Mouse (Mus musculus): ENCODE data around the gene Mamdc2. TPM values are rescaled to one million over a fixed set of nuclear protein-coding genes. Genes with fewer than 3 reads are reported as not detected.
A peak's percentile ranks its signal among the peaks of the same experiment; 100 is the strongest.
"Not testable (repeated sequence)": the region's sequence is repeated elsewhere in the genome, so short reads cannot be mapped to it uniquely, and the experiment has no call there.

Mamdc2 gene
- 1.1 and 1.5 TPM in 2 replicates for polyA plus RNA-seq (2014; fragmentation: Nextera tagmentation; extraction: Ambion mirVana)

DNA sequence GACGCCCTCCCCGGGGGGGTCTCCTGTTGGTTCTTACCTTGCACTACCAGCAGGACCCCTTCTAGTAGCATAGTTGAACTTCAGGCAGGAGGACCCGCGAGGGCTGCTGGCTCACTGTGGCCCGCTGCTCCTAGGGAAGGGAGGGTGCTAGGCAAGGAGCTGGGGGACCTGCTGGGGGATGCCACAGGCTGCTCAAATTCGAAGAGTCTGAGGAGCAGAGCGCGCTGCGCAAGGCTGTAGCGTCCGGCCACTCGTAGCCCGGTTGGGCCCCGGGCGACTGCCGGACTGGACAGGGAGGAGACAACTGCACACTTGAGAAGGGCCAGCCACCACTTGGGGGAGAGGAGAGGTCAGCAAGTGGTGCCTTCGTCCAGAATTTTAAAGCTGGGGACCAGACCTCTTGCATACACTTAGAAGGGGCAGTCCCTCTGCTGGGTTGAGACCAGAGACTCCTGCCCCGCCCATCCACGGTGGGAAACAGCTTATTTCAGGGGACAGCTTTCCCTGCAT lies at the start of gene Mamdc2:
Gene Mamdc2 (minus strand): TSS at position 455 of the 510 bp plus-strand sequence.
- Histone ChIP-seq H3K27me3 (ENCODE audit: control insufficient read depth, insufficient read depth, low read length) (no peaks in the 10 kb centered on the region), H3K4me1 (replicated peaks; ENCODE audit: control insufficient read depth, insufficient read depth, low read length) (no peaks in the 10 kb centered on the region), H3K27ac (ENCODE audit: low read depth, low read length) (no peak within 1 kb of the TSS), H3K9ac (ENCODE audit: low read depth, low read length) (peak within 1 kb of the TSS; percentile 55), H3K9me3 (ENCODE audit: control insufficient read depth, low read length) (no peaks in the 10 kb centered on the region), H3K36me3 (ENCODE audit: control insufficient read depth, insufficient read depth, low read length) (no peaks in the 10 kb centered on the region), H3K4me2 (replicated peaks; ENCODE audit: low read depth, low read length) (peak within 1 kb of the TSS; percentile 96), H3K4me3 (ENCODE audit: low read depth, low read length) (peak within 1 kb of the TSS; percentile 39)
- ATAC-seq (ENCODE audit: low FRiP score) (peak; percentile 83), DNase-seq (ENCODE audit: low spot score) (peak; percentile 57)
- WGBS = under 1% methylated on average over 19 of the region's 19 CpGs

DNA sequence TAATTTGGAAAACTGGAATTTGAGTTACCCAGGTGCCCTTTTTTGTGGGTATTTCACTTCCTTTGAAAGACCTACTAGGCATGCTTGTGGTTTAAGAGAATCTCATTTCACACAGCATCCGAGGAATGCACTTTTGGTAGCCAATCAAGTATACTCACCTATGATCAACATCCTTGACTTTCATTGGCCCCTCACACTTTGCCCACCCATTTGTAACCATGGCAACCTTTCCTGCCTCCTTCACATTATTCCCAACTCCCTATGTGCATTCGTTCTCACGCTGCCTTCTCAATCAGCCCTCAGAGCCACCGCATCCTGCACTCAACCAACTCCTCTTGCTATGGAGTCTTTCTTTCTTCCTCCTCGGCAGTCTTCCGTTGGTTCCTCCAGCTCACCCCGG lies 49.8 kb upstream of the Mamdc2 start:
- H3K4me3 ChIP-seq (ENCODE audit: low read depth, low read length) = no peak overlapping the region
- H3K36me3 ChIP-seq (ENCODE audit: control insufficient read depth, insufficient read depth, low read length) = no peaks in the 10 kb centered on the region
- no peak for DNase-seq (ENCODE audit: low spot score)
- ATAC-seq (ENCODE audit: low FRiP score) = no peak
- no peak overlapping the region for H3K4me2 ChIP-seq (replicated peaks; ENCODE audit: low read depth, low read length)
- no peaks in the 10 kb centered on the region for H3K27me3 ChIP-seq (ENCODE audit: control insufficient read depth, insufficient read depth, low read length)
- H3K4me1 ChIP-seq (replicated peaks; ENCODE audit: control insufficient read depth, insufficient read depth, low read length) = no peaks in the 10 kb centered on the region
- 83% methylated on average over 7 of the region's 7 CpGs for WGBS
- no peak overlapping the region for H3K9ac ChIP-seq (ENCODE audit: low read depth, low read length)
- H3K27ac ChIP-seq (ENCODE audit: low read depth, low read length) = no peak overlapping the region
- H3K9me3 ChIP-seq (ENCODE audit: control insufficient read depth, low read length) = no peaks in the 10 kb centered on the region

DNA sequence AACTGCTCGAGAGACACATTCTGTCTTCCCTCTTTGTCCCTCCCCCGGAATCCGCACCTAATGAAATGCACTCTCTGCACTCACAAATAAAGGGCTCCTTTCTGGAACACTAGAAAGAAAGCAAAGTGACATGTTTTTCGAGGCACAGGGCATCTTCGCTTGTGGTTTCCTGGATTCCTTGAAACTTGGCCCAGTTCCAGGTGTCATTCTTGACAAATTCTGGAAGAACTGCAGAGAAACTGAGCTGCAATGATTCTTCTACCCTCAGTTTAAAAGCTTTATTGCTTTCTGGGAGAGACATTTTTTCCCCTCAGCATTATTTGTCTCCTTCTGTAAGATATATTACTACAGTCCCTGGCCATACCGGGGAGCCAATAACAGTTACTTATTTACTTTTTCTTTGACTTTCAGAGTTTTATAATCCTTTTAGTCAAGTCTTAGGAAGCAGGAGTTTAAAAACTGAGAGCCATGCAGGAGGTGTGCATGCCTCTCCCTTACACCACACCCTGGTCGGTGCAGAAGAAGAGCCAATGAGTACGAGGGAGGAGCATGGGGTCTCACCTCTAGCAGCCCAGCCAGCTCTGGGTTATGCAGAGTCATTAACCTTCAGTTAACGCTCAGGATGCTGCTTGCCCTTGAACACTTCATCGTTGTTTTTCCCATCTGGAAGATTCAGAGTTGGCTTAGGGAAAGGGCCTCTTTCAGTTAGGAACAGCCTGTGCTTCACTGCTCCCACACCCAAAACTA lies 49.1 kb upstream of the Mamdc2 start:
- Histone ChIP-seq H3K4me1 (replicated peaks; ENCODE audit: control insufficient read depth, insufficient read depth, low read length) (no peaks in the 10 kb centered on the region), H3K4me2 (replicated peaks; ENCODE audit: low read depth, low read length) (no peak overlapping the region), H3K4me3 (ENCODE audit: low read depth, low read length) (no peak overlapping the region), H3K27me3 (ENCODE audit: control insufficient read depth, insufficient read depth, low read length) (no peaks in the 10 kb centered on the region), H3K27ac (ENCODE audit: low read depth, low read length) (no peak overlapping the region), H3K9ac (ENCODE audit: low read depth, low read length) (no peak overlapping the region), H3K9me3 (ENCODE audit: control insufficient read depth, low read length) (no peaks in the 10 kb centered on the region), H3K36me3 (ENCODE audit: control insufficient read depth, insufficient read depth, low read length) (no peaks in the 10 kb centered on the region)
- 80% methylated on average over 10 of the region's 10 CpGs for WGBS
- ATAC-seq (ENCODE audit: low FRiP score) (no peak), DNase-seq (ENCODE audit: low spot score) (no peak)

DNA sequence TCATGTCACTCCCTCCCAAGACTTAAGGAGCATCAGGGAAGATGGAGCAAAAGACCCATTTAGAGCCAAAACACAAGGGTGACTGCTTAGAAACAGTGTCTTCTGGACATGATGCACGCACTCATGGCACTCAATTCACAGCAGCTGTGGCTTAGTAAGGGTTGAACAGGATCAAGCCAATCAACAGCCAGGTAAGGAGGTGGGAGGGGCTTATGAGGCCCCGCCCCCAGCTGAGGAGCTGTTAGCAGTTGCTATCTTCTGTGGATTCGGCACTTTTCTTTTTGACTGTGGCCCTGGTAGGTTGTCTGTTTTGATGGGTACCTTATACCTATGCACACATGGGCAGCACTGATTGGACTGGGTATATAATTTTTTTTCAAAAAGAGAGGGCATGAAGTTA lies 48.3 kb upstream of the Mamdc2 start:
- Histone ChIP-seq H3K4me2 (replicated peaks; ENCODE audit: low read depth, low read length) (no peak overlapping the region), H3K4me1 (replicated peaks; ENCODE audit: control insufficient read depth, insufficient read depth, low read length) (no peaks in the 10 kb centered on the region), H3K9me3 (ENCODE audit: control insufficient read depth, low read length) (no peaks in the 10 kb centered on the region), H3K27ac (ENCODE audit: low read depth, low read length) (no peak overlapping the region), H3K9ac (ENCODE audit: low read depth, low read length) (no peak overlapping the region), H3K4me3 (ENCODE audit: low read depth, low read length) (no peak overlapping the region), H3K27me3 (ENCODE audit: control insufficient read depth, insufficient read depth, low read length) (no peaks in the 10 kb centered on the region), H3K36me3 (ENCODE audit: control insufficient read depth, insufficient read depth, low read length) (no peaks in the 10 kb centered on the region)
- no peak for DNase-seq (ENCODE audit: low spot score)
- WGBS = 84% methylated on average over 3 of the region's 3 CpGs
- ATAC-seq (ENCODE audit: low FRiP score) = no peak

DNA sequence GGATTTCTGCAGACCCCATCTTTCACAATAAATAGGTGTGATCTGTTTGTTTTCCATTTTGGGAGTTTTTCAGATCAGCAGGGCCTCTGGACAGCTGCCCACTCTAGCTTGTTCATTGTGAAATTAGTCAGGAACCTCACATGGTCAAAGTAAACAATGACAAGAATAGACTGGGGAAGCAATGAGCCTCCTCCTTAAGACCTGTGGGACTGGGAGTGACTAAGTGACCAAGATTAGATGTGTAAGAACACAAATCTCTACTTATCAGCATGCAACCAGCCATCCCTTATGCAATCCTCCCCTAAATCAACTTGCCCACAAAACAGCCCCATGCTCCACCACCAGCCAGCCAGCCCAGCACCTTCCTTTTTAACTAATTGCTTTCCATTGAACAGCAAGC lies 44.4 kb upstream of the Mamdc2 start:
- H3K36me3 ChIP-seq (ENCODE audit: control insufficient read depth, insufficient read depth, low read length) = no peaks in the 10 kb centered on the region
- no peak overlapping the region for H3K9ac ChIP-seq (ENCODE audit: low read depth, low read length)
- ATAC-seq (ENCODE audit: low FRiP score) = no peak
- H3K27ac ChIP-seq (ENCODE audit: low read depth, low read length) = no peak overlapping the region
- no peaks in the 10 kb centered on the region for H3K4me1 ChIP-seq (replicated peaks; ENCODE audit: control insufficient read depth, insufficient read depth, low read length)
- no peaks in the 10 kb centered on the region for H3K27me3 ChIP-seq (ENCODE audit: control insufficient read depth, insufficient read depth, low read length)
- no peaks in the 10 kb centered on the region for H3K9me3 ChIP-seq (ENCODE audit: control insufficient read depth, low read length)
- H3K4me2 ChIP-seq (replicated peaks; ENCODE audit: low read depth, low read length) = no peak overlapping the region
- DNase-seq (ENCODE audit: low spot score) = no peak
- no peak overlapping the region for H3K4me3 ChIP-seq (ENCODE audit: low read depth, low read length)

DNA sequence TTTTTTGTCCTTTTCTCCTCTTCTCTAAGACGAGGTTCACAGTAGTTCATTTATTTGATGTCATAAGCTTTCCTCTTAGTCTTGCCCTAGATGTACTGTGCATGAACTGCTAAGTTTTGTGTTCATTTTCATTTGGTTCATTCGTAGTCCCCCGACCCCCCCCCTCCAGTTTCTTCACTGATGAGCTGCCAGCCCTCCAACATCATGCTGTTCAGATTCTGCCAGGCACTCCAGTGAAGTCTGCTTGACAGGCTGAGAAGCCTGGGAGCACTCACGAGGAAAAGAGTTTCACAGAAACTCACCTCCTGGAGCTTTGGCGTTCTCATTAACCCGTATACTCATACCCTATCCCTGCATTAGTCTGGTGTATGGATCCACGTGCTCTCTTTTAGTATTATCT lies 42.5 kb upstream of the Mamdc2 start:
- ATAC-seq (ENCODE audit: low FRiP score); H3K27ac ChIP-seq (ENCODE audit: low read depth, low read length); H3K9ac ChIP-seq (ENCODE audit: low read depth, low read length); DNase-seq (ENCODE audit: low spot score); H3K4me1 ChIP-seq (replicated peaks; ENCODE audit: control insufficient read depth, insufficient read depth, low read length); H3K36me3 ChIP-seq (ENCODE audit: control insufficient read depth, insufficient read depth, low read length); H3K27me3 ChIP-seq (ENCODE audit: control insufficient read depth, insufficient read depth, low read length); H3K4me2 ChIP-seq (replicated peaks; ENCODE audit: low read depth, low read length); H3K4me3 ChIP-seq (ENCODE audit: low read depth, low read length); H3K9me3 ChIP-seq (ENCODE audit: control insufficient read depth, low read length): not testable (repeated sequence)
- WGBS = 45% methylated on average over 7 of the region's 7 CpGs

DNA sequence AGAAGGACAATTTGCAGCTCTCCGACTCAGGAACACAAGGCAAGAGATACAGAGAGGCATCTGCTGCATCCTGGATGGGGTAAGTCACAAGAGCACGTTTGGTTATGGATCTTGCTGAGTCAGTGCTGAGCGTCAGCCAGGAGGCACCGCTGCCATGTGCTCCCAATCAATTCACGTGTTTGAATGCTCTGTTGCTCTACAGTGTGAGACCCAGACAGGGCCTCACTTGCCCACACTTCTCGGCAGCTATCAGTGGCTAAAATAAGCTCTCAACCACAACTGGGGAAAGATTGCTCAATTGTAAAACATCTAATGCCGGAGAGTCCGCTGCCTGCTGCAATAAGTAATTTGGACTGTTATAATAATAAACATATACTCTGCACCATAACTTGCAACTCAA lies 41.5 kb upstream of the Mamdc2 start:
- Histone ChIP-seq H3K4me3 (ENCODE audit: low read depth, low read length) (no peak overlapping the region), H3K27me3 (ENCODE audit: control insufficient read depth, insufficient read depth, low read length) (no peaks in the 10 kb centered on the region), H3K27ac (ENCODE audit: low read depth, low read length) (no peak overlapping the region), H3K4me2 (replicated peaks; ENCODE audit: low read depth, low read length) (no peak overlapping the region), H3K36me3 (ENCODE audit: control insufficient read depth, insufficient read depth, low read length) (no peaks in the 10 kb centered on the region), H3K9ac (ENCODE audit: low read depth, low read length) (no peak overlapping the region), H3K9me3 (ENCODE audit: control insufficient read depth, low read length) (no peaks in the 10 kb centered on the region), H3K4me1 (replicated peaks; ENCODE audit: control insufficient read depth, insufficient read depth, low read length) (no peaks in the 10 kb centered on the region)
- ATAC-seq (ENCODE audit: low FRiP score) = no peak
- no peak for DNase-seq (ENCODE audit: low spot score)
- WGBS = 71% methylated on average over 8 of the region's 8 CpGs

DNA sequence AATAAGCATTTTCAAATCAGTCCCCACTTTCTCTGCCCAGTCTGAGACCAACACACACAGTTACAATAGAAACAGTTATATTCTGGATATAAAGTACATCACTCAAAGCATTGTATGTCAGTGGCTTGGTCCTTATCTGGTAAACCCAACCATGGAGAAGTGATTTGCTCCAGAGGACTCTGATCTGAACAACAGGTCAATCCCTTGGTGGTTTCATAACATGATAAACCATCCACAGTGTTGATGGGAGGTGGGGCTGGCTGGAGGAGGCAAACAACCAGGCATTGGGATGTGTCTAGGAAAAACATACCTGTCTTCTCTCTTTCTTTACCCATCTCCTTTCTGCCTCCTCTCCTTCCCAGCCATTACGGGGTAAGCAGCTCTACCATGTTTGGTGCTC lies 39.2 kb upstream of the Mamdc2 start:
- ATAC-seq (ENCODE audit: low FRiP score) (no peak), DNase-seq (ENCODE audit: low spot score) (no peak)
- 100% methylated on average over 1 of the region's 1 CpGs for WGBS
- Histone ChIP-seq H3K27me3 (ENCODE audit: control insufficient read depth, insufficient read depth, low read length) (no peaks in the 10 kb centered on the region), H3K9ac (ENCODE audit: low read depth, low read length) (no peak overlapping the region), H3K9me3 (ENCODE audit: control insufficient read depth, low read length) (no peaks in the 10 kb centered on the region), H3K4me1 (replicated peaks; ENCODE audit: control insufficient read depth, insufficient read depth, low read length) (no peaks in the 10 kb centered on the region), H3K27ac (ENCODE audit: low read depth, low read length) (no peak overlapping the region), H3K4me3 (ENCODE audit: low read depth, low read length) (no peak overlapping the region), H3K4me2 (replicated peaks; ENCODE audit: low read depth, low read length) (no peak overlapping the region), H3K36me3 (ENCODE audit: control insufficient read depth, insufficient read depth, low read length) (no peaks in the 10 kb centered on the region)

DNA sequence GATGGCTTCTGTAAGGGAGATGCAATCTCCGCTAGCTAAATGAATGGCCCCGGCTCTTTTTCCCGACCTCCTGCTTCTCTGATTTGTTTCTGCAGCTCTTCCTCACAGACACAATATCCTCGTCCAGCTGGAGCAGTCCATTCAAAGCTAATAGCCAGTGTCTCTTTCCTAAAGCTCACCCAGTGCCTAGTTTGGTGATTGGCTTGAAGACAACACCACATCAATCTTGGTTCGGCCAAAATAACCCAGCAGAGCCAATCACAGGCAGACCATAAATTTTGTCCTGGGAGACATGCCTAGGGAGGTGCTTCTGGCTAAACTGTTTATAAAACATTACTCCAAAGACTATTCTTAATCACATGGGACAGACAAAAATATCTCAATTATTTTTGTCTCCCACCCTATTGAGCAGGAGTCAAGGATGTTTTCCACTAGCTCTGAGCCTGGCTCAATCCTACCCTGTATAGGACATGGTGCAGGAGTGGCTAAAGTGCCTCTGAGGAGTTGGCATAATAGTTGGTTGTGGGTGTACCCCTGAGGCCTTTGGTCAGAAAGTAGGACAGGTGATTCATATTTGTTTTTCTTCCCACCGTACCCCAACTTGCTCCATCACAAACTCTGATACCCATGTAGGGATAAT lies 38.5 kb upstream of the Mamdc2 start:
- Histone ChIP-seq H3K4me3 (ENCODE audit: low read depth, low read length) (no peak overlapping the region), H3K36me3 (ENCODE audit: control insufficient read depth, insufficient read depth, low read length) (no peaks in the 10 kb centered on the region), H3K9me3 (ENCODE audit: control insufficient read depth, low read length) (no peaks in the 10 kb centered on the region), H3K9ac (ENCODE audit: low read depth, low read length) (no peak overlapping the region), H3K4me2 (replicated peaks; ENCODE audit: low read depth, low read length) (no peak overlapping the region), H3K27ac (ENCODE audit: low read depth, low read length) (no peak overlapping the region), H3K27me3 (ENCODE audit: control insufficient read depth, insufficient read depth, low read length) (no peaks in the 10 kb centered on the region), H3K4me1 (replicated peaks; ENCODE audit: control insufficient read depth, insufficient read depth, low read length) (no peaks in the 10 kb centered on the region)
- 82% methylated on average over 6 of the region's 6 CpGs for WGBS
- ATAC-seq (ENCODE audit: low FRiP score) = no peak
- DNase-seq (ENCODE audit: low spot score) = no peak

Measured in hindbrain, embryonic 11.5 days (tissue).